Mouse (Mus musculus) 3T3-L1 (cell line): ENCODE data around the gene Prr14.

Experiments
- DNase-seq: peaks from one replicate; pipeline ENCODE4 v3.0.0-alpha.2; 2015; ENCODE audit warnings: low read depth, low spot score

Prr14 gene

DNA sequence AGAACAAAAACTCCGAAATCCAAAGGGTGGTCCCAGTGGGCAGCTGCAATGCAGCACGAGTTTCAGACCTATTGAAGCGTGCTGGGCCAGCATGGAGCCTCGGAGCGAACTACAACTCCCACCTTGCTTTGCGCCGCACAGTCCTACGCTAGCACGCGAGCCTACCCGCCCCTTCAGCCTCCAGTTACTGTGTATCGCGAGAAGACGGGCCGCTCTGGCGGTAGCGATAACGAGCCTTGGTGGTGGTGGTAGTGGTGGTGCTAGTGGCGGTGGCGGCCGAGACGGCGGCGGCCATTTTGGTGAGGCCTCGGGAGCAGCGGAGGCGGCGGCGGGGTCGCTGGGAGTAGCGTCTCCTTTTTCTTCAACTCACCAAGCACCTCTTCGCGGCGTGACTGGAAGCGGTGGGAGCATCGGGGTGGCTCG, 52.4 kb downstream of the Prr14 start, which contains the start of gene Srcap:
Gene Srcap (plus strand): TSS at position 176 of the 423 bp plus-strand sequence.
- DNase-seq, result peak; percentile 95

- peak; percentile 82 for DNase-seq
Measured at GRCm38 (mm10) chr7:127512231-127513015, 53.0 kb downstream of the Prr14 start.

DNA sequence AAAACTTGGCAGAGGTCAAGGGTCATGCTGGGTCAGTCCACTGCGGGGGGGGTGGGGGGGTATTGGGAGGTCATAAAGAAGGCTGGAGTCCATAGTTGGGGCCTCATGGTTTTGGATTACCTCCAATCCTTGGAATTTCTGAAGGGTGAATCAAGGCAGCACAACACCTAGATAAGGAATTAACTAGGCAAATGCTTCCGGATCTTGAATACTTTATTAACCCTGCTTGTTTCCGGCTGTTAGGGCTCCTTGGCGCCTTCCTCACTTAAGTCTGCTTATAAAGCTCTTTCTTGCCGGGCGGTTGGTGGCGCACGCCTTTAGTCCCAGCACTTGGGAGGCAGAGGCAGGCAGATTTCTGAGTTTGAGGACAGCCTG, 53.6 kb downstream of the Prr14 start:
- DNase-seq, result peak; percentile 62

DNA sequence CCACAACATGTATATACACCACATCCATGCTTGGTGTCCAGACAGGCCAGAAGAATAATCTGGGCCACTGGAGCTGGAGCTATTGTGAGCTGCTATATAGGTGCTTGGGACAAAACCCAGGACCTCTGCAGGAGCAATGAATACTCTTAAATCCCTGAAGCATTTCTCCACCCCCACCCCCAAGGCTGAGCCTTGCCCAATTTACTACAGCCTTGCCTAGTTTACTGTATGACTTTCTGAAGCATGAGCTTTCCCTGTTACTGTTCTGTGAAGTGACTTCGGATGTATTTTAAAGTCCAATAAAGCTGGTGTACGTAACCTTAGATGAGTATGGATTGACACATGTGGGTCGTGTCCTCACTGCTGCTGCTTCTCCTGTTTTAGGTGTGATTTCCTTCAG, 54.4 kb downstream of the Prr14 start:
- peak; percentile 3 for DNase-seq

- no peak for DNase-seq
Measured at GRCm38 (mm10) chr7:127515846-127516245, 56.4 kb downstream of the Prr14 start.

- no peak for DNase-seq
Measured at GRCm38 (mm10) chr7:127516344-127516743, 56.9 kb downstream of the Prr14 start.

DNA sequence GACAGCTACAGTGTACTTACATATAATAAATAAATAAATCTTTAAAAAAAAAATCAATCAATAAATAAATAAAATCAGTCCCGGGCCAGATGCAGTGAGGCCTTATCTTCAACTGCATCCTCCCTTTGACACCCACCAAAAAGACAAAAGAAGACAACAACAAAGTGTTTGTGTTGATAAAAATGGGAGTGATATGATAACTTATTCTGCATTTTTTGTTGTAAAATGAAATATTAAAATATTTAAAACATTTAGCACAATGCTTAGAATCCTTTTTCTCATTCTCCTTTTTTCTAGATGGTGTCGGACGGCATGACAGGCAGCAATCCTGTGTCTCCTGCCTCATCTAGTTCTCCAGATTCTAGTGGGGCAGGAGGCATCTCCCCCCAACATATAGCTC, 59.9 kb downstream of the Prr14 start, which contains the start of gene Gm42715:
Gene Gm42715 (plus strand): TSS at position 301 of the 400 bp plus-strand sequence.
- no peak for DNase-seq
